In the genomic region with DNA sequence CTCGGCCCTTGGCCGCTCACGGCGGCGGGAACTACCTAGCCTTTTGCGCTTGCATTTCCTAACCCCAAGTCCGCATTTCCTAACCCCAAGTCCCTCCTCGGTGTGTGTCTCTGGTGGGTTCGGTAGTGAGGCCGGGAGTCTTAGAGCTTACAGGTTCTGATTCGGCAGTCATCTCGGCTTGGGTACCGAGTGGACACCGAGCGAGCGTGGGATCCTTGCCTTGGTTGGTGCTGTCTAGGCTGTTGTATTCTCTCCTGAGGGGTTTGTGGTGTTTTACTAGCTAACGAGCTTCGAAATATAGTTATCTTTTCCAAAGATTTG, we compare ENCODE assay signal across 9 mouse cellular contexts. TPM values are rescaled to one million over a fixed set of nuclear protein-coding genes. Genes with fewer than 3 reads are reported as not detected.
DNase-seq lines count a peak whose midpoint lies in the region; ATAC-seq lines count a peak whose summit lies in the region.
"Had no signal": no experiment of that assay in that cellular context is flagged by ENCODE, and none has a peak within 500 bp of the region (broad histone marks: within the 10 kb centered on the region; RNA-seq: fewer than 3 reads in every experiment).

No protein-coding gene starts in this region.

- H3K36me3 ChIP-seq in heart, embryonic 11.5 days (ENCODE audit: control insufficient read depth, insufficient read depth, low read length): no peaks in the 10 kb centered on the region
- peaks cover 43% of the 10 kb centered on the region for H3K36me3 ChIP-seq in megakaryocyte, embryonic 14.5 days (replicated peaks; ENCODE audit: low read length)

- peak overlapping the region; percentile 92 for H3K4me3 ChIP-seq in heart, embryonic 11.5 days (ENCODE audit: low read depth, low read length)
- H3K4me3 ChIP-seq in megakaryocyte, embryonic 14.5 days (replicated peaks): peak overlapping the region; percentile 99

- H3K27me3 ChIP-seq in heart, embryonic 11.5 days (ENCODE audit: control insufficient read depth, insufficient read depth, low read length): peaks cover 2% of the 10 kb centered on the region; the same call in 1 of the 2 replicates
- H3K27me3 ChIP-seq in megakaryocyte, embryonic 14.5 days (replicated peaks): no peaks in the 10 kb centered on the region

- peak overlapping the region; percentile 91 for H3K9ac ChIP-seq in heart, embryonic 11.5 days (ENCODE audit: low read depth, low read length)

- no peak for ATAC-seq in heart, embryonic 11.5 days (replicated peaks; ENCODE audit: insufficient number of reproducible peaks, low FRiP score, low TSS enrichment)
- peak; percentile 17 for ATAC-seq in granulocyte monocyte progenitor cell, adult 5-6 weeks (replicated peaks; ENCODE audit: poor library complexity, severe bottlenecking)

- WGBS in heart, embryonic 11.5 days (ENCODE audit: insufficient replicate concordance): 5% methylated on average over 18 of the region's 18 CpGs

- H3K4me2 ChIP-seq in heart, embryonic 11.5 days: peak overlapping the region; percentile 100

- H3K27ac ChIP-seq in heart, embryonic 11.5 days (ENCODE audit: low read depth, low read length): no peak overlapping the region

- peaks cover 41% of the 10 kb centered on the region for H3K4me1 ChIP-seq in heart, embryonic 11.5 days (ENCODE audit: control insufficient read depth, insufficient read depth, low read length)
- peaks cover 94% of the 10 kb centered on the region for H3K4me1 ChIP-seq in megakaryocyte, embryonic 14.5 days

- H3K9me3 ChIP-seq in heart, embryonic 11.5 days (replicated peaks; ENCODE audit: control insufficient read depth, low read length): no peaks in the 10 kb centered on the region
- no peaks in the 10 kb centered on the region for H3K9me3 ChIP-seq in megakaryocyte, embryonic 14.5 days

- no peak for DNase-seq in heart, adult 8-10 months (ENCODE audit: low spot score)
- peak; percentile 29 for DNase-seq in ES-CJ7 (ENCODE audit: low read depth, low spot score)
- DNase-seq in right cerebral cortex, postnatal 10 days (ENCODE audit: low spot score in 2 of 2): no peak
- DNase-seq in embryo, embryonic 11 days: no peak
- DNase-seq in testis, postnatal 10 days (ENCODE audit: low spot score): no peak
- DNase-seq: layer of hippocampus, adult 9-11 months had no signal

RNA-seq across cellular contexts. Expression of gene Galnt2, which starts 1.0 kb away (rescaled TPM):
- polyA plus RNA-seq in heart, embryonic 11.5 days (2014; fragmentation: Nextera tagmentation; extraction: Ambion mirVana): 63.2 and 72.3 TPM in 2 replicates
- total RNA-seq in heart, adult 8-10 months (2022): 10 to 100 TPM; 32.0 to 40.3 (median 33.8) TPM
- 25.6 and 48.0 TPM in 2 replicates for total RNA-seq in granulocyte monocyte progenitor cell, adult 5-6 weeks (2014; fragmentation: Nextera tagmentation)
- total RNA-seq in granulocyte monocyte progenitor cell, adult 5-6 weeks (2017): 20.4 and 32.7 TPM in 2 replicates
- polyA plus RNA-seq in megakaryocyte, embryonic 14.5 days (2012; ENCODE audit: insufficient read depth, low replicate concordance): 55.0 and 143 TPM in 2 replicates
